Mouse (Mus musculus) liver, embryonic 13.5 days (tissue): ENCODE measurements around the gene Pde11a. TPM values are rescaled to one million over a fixed set of nuclear protein-coding genes. Genes with fewer than 3 reads are reported as not detected.

Source experiments
- ATAC-seq: fragments of 200-750 bp; cut with Nextera tagmentation; 2 replicates; pipeline ENCODE4 v1.8.0; 2017; ENCODE audit warnings: low read depth, mild to moderate bottlenecking, moderate number of reproducible peaks, moderate library complexity
- DNase-seq: peaks from one replicate; pipeline ENCODE4 v3.0.0; 2022
- H3K27ac ChIP-seq: fragments of 300-500 bp; sonication (generic); 2 replicates; pipeline ENCODE4 v1.5.1; 2015; ENCODE audit warnings: moderate library complexity, mild to moderate bottlenecking, inconsistent platforms
- H3K27me3 ChIP-seq: fragments of 300-500 bp; sonication (generic); 2 replicates; pipeline ENCODE4 v1.6.1; 2015; ENCODE audit warnings: mild to moderate bottlenecking, inconsistent platforms
- H3K36me3 ChIP-seq: fragments of 300-500 bp; sonication (generic); 2 replicates; pipeline ENCODE4 v1.6.1; 2015; ENCODE audit warnings: mild to moderate bottlenecking, inconsistent platforms
- H3K4me1 ChIP-seq: fragments of 300-500 bp; sonication (generic); replicated peaks from 2 replicates; pipeline ENCODE4 v1.6.1; 2015; ENCODE audit warnings: inconsistent platforms
- H3K4me2 ChIP-seq: fragments of 300-500 bp; sonication (generic); 2 replicates; pipeline ENCODE4 v1.6.1; 2015; ENCODE audit warnings: inconsistent platforms, mild to moderate bottlenecking, moderate library complexity
- H3K4me3 ChIP-seq: fragments of 300-500 bp; sonication (generic); replicated peaks from 2 replicates; pipeline ENCODE4 v1.5.1; 2015; ENCODE audit warnings: mild to moderate bottlenecking, inconsistent platforms
- H3K9ac ChIP-seq: fragments of 300-500 bp; sonication (generic); 2 replicates; pipeline ENCODE4 v1.6.1; 2015; ENCODE audit warnings: mild to moderate bottlenecking, inconsistent platforms
- H3K9me3 ChIP-seq: fragments of 300-500 bp; sonication (generic); replicated peaks from 2 replicates; pipeline ENCODE4 v1.6.1; 2016; ENCODE audit warnings: inconsistent platforms
- WGBS: fragments of 180-500 bp; shearing (Covaris S2); methylation state at CpG from one replicate; pipeline ENCODE4 v1.1.7; 2015; ENCODE audit not compliant: insufficient replicate concordance; 5-methylcytosine and 5-hydroxymethylcytosine counted together
- polyA plus RNA-seq: library from polyadenylated mRNA; unstranded; fragments of >200 nt; fragmentation: Nextera tagmentation; extraction: Ambion mirVana; gene quantifications from 2 replicates; pipeline ENCODE4 v1.2.1, GENCODE M21; 2015

Pde11a gene
- polyA plus RNA-seq, 1 experiment from 2014 or later: not detected

- no peak overlapping the region for H3K9ac ChIP-seq
- H3K36me3 ChIP-seq: no peaks in the 10 kb centered on the region
- H3K4me1 ChIP-seq: no peaks in the 10 kb centered on the region
- DNase-seq (no peak), ATAC-seq (no peak)
- H3K27ac ChIP-seq: no peak overlapping the region
- no peak overlapping the region for H3K4me2 ChIP-seq
- H3K4me3 ChIP-seq: no peak overlapping the region
- no peaks in the 10 kb centered on the region for H3K9me3 ChIP-seq
- no peaks in the 10 kb centered on the region for H3K27me3 ChIP-seq
- 76% methylated on average over 3 of the region's 3 CpGs for WGBS
These were observed 50.9 kb downstream of the Pde11a start for GRCm38 (mm10) chr2:76287671-76288070.

GRCm38 (mm10) chr2:76286288-76286740, 52.3 kb downstream of the Pde11a start:
- no peak for DNase-seq
- Histone ChIP-seq H3K27me3 (no peaks in the 10 kb centered on the region), H3K36me3 (no peaks in the 10 kb centered on the region), H3K4me2 (no peak overlapping the region), H3K9ac (no peak overlapping the region), H3K9me3 (no peaks in the 10 kb centered on the region), H3K4me1 (no peaks in the 10 kb centered on the region), H3K4me3 (no peak overlapping the region), H3K27ac (no peak overlapping the region)
- ATAC-seq: no peak
- WGBS: 61% methylated on average over 4 of the region's 4 CpGs

- no peaks in the 10 kb centered on the region for H3K4me1 ChIP-seq
- H3K9ac ChIP-seq: no peak overlapping the region
- H3K27me3 ChIP-seq: no peaks in the 10 kb centered on the region
- no peak overlapping the region for H3K4me2 ChIP-seq
- no peak overlapping the region for H3K27ac ChIP-seq
- no peak for DNase-seq
- WGBS: 54% methylated on average over 3 of the region's 3 CpGs
- no peaks in the 10 kb centered on the region for H3K36me3 ChIP-seq
- H3K9me3 ChIP-seq: no peaks in the 10 kb centered on the region
- ATAC-seq: no peak
- no peak overlapping the region for H3K4me3 ChIP-seq
These were observed 53.4 kb downstream of the Pde11a start for GRCm38 (mm10) chr2:76285150-76285549.

- Histone ChIP-seq H3K4me2 (no peak overlapping the region), H3K36me3 (no peaks in the 10 kb centered on the region), H3K9me3 (no peaks in the 10 kb centered on the region), H3K4me3 (no peak overlapping the region), H3K27ac (no peak overlapping the region), H3K9ac (no peak overlapping the region), H3K27me3 (no peaks in the 10 kb centered on the region), H3K4me1 (no peaks in the 10 kb centered on the region)
- ATAC-seq (no peak), DNase-seq (no peak)
- WGBS: 68% methylated on average over 6 of the region's 6 CpGs
These were observed 55.0 kb downstream of the Pde11a start for GRCm38 (mm10) chr2:76283378-76284132.

DNA sequence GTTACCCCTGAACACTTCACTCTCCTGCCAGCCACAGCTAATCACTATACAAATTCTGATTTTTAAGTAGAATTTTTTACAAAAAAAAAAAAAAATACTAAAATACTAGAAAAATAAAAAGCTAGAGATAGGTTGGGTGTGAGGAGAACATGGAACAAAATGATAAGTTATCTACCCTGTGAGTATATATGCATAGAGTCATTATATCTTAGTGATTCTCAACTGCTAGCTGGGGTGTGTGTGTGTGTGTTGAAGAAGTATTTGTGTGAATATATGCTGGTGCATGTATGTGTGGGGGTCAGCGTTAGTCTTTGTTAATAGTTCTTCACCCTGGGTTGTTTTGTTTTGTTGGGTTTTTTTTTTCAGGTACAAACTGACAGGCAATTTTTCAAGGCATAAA, 69.1 kb downstream of the Pde11a start:
- 35% methylated on average over 1 of the region's 1 CpGs for WGBS
- ATAC-seq: peak; percentile 83

DNA sequence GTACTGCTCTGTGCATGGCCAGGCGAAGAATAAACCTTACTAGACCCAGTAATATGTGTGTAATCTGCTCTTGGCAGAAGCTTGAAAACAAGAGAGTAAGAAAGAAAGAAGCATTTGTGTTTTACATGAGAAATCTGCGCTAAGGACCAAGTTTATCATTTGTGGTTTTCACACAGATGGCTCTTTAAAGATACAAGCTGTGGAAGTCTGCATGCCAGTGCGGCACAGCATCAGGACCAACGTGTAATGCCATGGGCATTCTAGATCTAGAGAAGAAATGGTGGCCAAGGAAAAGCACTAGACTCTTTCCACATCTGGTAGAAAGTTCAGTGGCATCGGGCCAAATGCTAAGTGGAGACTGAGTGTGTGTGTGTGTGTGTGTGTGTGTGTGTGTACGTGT, 71.2 kb downstream of the Pde11a start:
- no peak overlapping the region for H3K4me3 ChIP-seq
- H3K4me1 ChIP-seq: peaks cover 19% of the 10 kb centered on the region
- DNase-seq: no peak
- H3K4me2 ChIP-seq: no peak overlapping the region
- no peak for ATAC-seq
- H3K27ac ChIP-seq: no peak overlapping the region
- no peaks in the 10 kb centered on the region for H3K9me3 ChIP-seq
- H3K27me3 ChIP-seq: no peaks in the 10 kb centered on the region; the same call in 1 of the 2 replicates
- 76% methylated on average over 6 of the region's 6 CpGs for WGBS
- H3K9ac ChIP-seq: no peak overlapping the region
- no peaks in the 10 kb centered on the region for H3K36me3 ChIP-seq

More for the DNA sequence above, 69.1 kb downstream of the Pde11a start:
- no peaks in the 10 kb centered on the region; the same call in 1 of the 2 replicates for H3K27me3 ChIP-seq
- peaks cover 11% of the 10 kb centered on the region for H3K4me1 ChIP-seq
- no peaks in the 10 kb centered on the region for H3K36me3 ChIP-seq
- H3K9me3 ChIP-seq: no peaks in the 10 kb centered on the region
- 0 out of 2 replicates have a peak overlapping the region, but pooled peaks have one; percentile 14 for H3K4me2 ChIP-seq
- no peak for DNase-seq
- no peak overlapping the region for H3K9ac ChIP-seq
- no peak overlapping the region for H3K4me3 ChIP-seq
- no peak overlapping the region for H3K27ac ChIP-seq

- ATAC-seq (no peak), DNase-seq (no peak)
- no peak overlapping the region for H3K27ac ChIP-seq
- no peaks in the 10 kb centered on the region; the same call in 1 of the 2 replicates for H3K27me3 ChIP-seq
- no peak overlapping the region for H3K9ac ChIP-seq
- H3K4me3 ChIP-seq: no peak overlapping the region
- WGBS: 69% methylated on average over 10 of the region's 10 CpGs
- no peaks in the 10 kb centered on the region for H3K36me3 ChIP-seq
- no peak overlapping the region for H3K4me2 ChIP-seq
- peaks cover 19% of the 10 kb centered on the region for H3K4me1 ChIP-seq
- no peaks in the 10 kb centered on the region for H3K9me3 ChIP-seq
These were observed 72.0 kb downstream of the Pde11a start for GRCm38 (mm10) chr2:76266622-76267021.

GRCm38 (mm10) chr2:76264258-76264657, 74.3 kb downstream of the Pde11a start:
- Histone ChIP-seq H3K4me2 (no peak overlapping the region), H3K27me3 (no peaks in the 10 kb centered on the region; the same call in 1 of the 2 replicates), H3K9me3 (no peaks in the 10 kb centered on the region), H3K4me3 (no peak overlapping the region), H3K27ac (no peak overlapping the region), H3K4me1 (peaks cover 13% of the 10 kb centered on the region), H3K9ac (no peak overlapping the region), H3K36me3 (no peaks in the 10 kb centered on the region)
- ATAC-seq: 0 out of 2 replicates have a peak, but pooled peaks have one; percentile 39
- DNase-seq: no peak
- 47% methylated on average over 10 of the region's 10 CpGs for WGBS

- H3K27ac ChIP-seq: no peak overlapping the region
- no peak overlapping the region for H3K4me2 ChIP-seq
- ATAC-seq: no peak
- H3K36me3 ChIP-seq: no peaks in the 10 kb centered on the region
- no peaks in the 10 kb centered on the region; the same call in 1 of the 2 replicates for H3K27me3 ChIP-seq
- no peak overlapping the region for H3K4me3 ChIP-seq
- 36% methylated on average over 10 of the region's 10 CpGs for WGBS
- H3K4me1 ChIP-seq: peaks cover 10% of the 10 kb centered on the region
- no peak overlapping the region for H3K9ac ChIP-seq
- H3K9me3 ChIP-seq: no peaks in the 10 kb centered on the region
- DNase-seq: no peak
These were observed 75.9 kb downstream of the Pde11a start for GRCm38 (mm10) chr2:76262661-76263060.

DNA sequence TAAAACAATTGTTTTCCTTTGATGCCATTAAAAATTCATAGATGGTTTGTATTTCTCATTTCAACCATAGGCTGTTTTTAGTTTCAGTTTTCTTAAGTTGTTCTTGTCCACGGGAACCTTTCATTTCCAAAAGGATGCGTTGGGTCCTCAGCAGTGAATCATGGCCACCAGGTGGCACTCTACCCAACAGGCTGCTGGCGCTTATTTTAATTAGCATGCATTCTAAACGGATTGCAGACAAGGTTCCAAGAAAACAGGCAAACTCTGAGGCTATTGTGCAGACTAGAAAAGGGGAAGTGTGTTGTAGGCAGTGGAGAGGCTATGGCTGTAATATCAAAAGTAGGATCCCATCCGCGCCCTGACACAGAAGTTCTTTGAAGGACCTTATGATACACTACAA, 83.7 kb downstream of the Pde11a start:
- DNase-seq (peak; percentile 9), ATAC-seq (no peak)
- no peak overlapping the region for H3K4me3 ChIP-seq
- H3K27me3 ChIP-seq: no peaks in the 10 kb centered on the region
- no peak overlapping the region for H3K4me2 ChIP-seq
- no peaks in the 10 kb centered on the region for H3K4me1 ChIP-seq
- H3K9me3 ChIP-seq: no peaks in the 10 kb centered on the region
- H3K27ac ChIP-seq: no peak overlapping the region
- H3K36me3 ChIP-seq: no peaks in the 10 kb centered on the region
- WGBS: 25% methylated on average over 6 of the region's 6 CpGs
- H3K9ac ChIP-seq: no peak overlapping the region

DNA sequence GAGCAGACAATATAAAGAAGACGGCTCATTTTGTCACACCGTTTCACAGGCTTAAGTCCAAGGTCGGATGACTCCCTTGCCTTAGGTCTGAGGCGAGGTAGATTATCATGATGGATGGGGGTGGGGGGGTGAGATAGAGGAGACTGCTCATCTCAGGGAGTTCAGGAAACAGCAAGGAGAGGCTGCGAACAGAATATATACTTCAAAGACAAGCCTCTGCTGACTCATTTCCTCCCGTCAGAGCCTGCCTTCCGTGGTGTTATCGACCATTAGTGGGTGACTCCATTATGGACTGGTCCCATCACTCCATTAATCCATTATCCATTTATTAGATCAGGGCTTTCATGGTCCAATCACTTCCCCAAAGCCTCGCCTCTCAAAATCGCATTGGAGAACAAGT, 87.2 kb downstream of the Pde11a start:
- H3K27ac ChIP-seq: no peak overlapping the region
- ATAC-seq (no peak), DNase-seq (no peak)
- no peaks in the 10 kb centered on the region for H3K27me3 ChIP-seq
- H3K4me2 ChIP-seq: no peak overlapping the region
- H3K36me3 ChIP-seq: no peaks in the 10 kb centered on the region
- whole genome bisulfite sequencing: 42% methylated on average over 10 of the region's 10 CpGs
- H3K9ac ChIP-seq: no peak overlapping the region
- H3K9me3 ChIP-seq: no peaks in the 10 kb centered on the region
- no peaks in the 10 kb centered on the region for H3K4me1 ChIP-seq
- no peak overlapping the region for H3K4me3 ChIP-seq

DNA sequence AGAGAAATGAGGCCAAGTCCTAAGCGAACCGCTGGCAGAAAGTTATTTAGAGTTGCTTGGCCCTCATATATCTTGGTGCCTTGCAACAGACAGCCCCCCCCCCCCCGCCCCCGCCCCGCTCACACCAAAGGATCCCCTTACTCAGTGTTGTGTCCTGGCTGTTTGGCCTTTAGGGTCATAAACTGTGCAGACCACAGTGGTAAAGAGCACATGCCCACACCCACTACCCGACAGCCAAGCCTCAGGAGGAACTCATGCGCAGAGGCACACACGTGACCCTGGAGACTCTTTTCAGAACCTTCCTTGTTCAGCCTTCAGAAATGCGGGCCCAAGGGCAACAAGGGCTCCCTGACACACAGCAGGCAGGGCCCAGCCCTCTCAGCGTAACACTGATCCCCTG, 90.3 kb downstream of the Pde11a start:
- Histone ChIP-seq H3K36me3 (no peaks in the 10 kb centered on the region), H3K4me3 (no peak overlapping the region), H3K27ac (no peak overlapping the region), H3K27me3 (no peaks in the 10 kb centered on the region), H3K9ac (no peak overlapping the region), H3K9me3 (no peaks in the 10 kb centered on the region), H3K4me2 (no peak overlapping the region), H3K4me1 (no peaks in the 10 kb centered on the region)
- WGBS: 76% methylated on average over 10 of the region's 10 CpGs
- no peak for DNase-seq
- no peak for ATAC-seq
